Mouse (Mus musculus) C3H10T1/2 (cell line): ENCODE data around the gene Galr3. TPM values are rescaled to one million over a fixed set of nuclear protein-coding genes. Genes with fewer than 3 reads are reported as not detected.

Experiments
- polyA plus RNA-seq, 2 experiments: library from polyadenylated mRNA; unstranded; fragments of >200 nt; fragmentation: generic; extraction: Trizol; gene quantifications; one replicate each; pipeline ENCODE4 v1.2.1; 2012; ENCODE audit warnings: missing spikeins in 2 of 2

Galr3 gene
- polyA plus RNA-seq, result under 1 TPM in 1 of 2 experiments, not detected in 1; 0.27 TPM

DNA sequence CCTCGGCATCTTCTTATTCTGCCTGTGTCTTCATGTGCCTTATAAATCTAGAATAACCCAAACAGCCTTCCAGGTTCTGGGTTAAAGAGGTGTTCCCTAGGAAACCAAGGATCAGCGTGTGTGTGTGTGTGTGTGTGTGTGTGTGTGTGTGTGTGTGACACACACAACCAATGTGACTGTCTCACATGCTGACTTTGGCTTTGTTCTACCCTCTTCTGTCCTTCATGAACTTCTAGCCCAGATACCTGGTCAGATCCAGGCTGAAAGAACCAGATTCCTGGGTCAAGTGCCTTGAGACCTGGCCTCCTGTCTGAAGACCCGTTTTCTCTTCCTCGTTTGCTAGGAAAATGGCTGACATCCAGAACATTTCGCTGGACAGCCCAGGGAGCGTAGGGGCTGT is at the start of gene Galr3:
TSS of gene Galr3 (plus strand) at position 301 of the 400 bp plus-strand sequence.

DNA sequence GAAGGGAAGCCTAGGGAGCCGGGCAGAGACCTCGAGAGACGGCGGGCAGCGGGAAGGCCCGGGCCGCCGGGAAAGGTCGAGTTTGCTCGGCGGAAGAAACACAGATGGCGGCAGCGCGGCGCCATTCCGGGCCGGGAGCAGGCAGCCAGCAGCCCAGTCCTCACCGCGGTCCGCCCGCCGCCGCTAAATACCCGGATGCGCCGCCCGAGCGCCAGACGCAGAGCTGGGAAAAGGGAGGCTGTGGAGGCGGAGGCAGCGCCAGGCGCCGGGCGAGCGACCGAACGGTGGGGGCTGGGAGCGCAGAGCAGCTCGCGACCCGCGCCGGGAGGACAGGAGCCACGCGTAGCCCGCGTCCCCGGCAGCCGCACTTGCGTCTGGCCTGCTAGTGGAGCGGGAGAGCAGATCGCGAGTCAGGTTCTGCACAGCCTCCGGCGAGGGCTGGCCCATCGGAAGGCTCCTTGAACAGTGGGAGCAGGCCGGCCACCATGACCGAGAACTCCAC is 13.4 kb upstream of the Galr3 start, which contains the start of gene H1f0:
TSS of gene H1f0 (plus strand) at position 214 of the 502 bp plus-strand sequence.

GRCm38 (mm10) chr15:79062376-79063159 is 20.9 kb downstream of the Galr3 start, which contains the start of gene Ankrd54:
Gene Ankrd54, minus strand, starts transcription at chr15:79062893.

GRCm38 (mm10) chr15:79074913-79075532 is 33.3 kb downstream of the Galr3 start, which contains the start of gene Eif3l:
Gene Eif3l, plus strand, starts transcription at chr15:79075179.

Other genes with a start within 250 kb of the Galr3 start
- under 1 TPM; 0.21 to 0.37 TPM for gene Card10, start 238.8 kb upstream of the Galr3 start, polyA plus RNA-seq
- gene Cdc42ep1, start 199.3 kb upstream of the Galr3 start, polyA plus RNA-seq, result 100 to 1,000 TPM in 1 of 2 experiments, 10 to 100 TPM in 1; 31.8 to 120 TPM
- 10 to 100 TPM in 1 of 2 experiments, 1 to 10 TPM in 1; 1.3 to 43.8 TPM for gene Lgals2, start 186.4 kb upstream of the Galr3 start, polyA plus RNA-seq
- 10 to 100 TPM; 60.0 to 88.8 TPM for gene Gga1, start 164.7 kb upstream of the Galr3 start, polyA plus RNA-seq
- under 1 TPM; 0.06 to 0.17 TPM for gene Gm49510, start 142.2 kb upstream of the Galr3 start, polyA plus RNA-seq
- gene Sh3bp1, start 142.1 kb upstream of the Galr3 start, polyA plus RNA-seq, result 10 to 100 TPM; 21.2 to 57.1 TPM
- gene Pdxp, start 128.0 kb upstream of the Galr3 start, polyA plus RNA-seq, result 10 to 100 TPM; 12.1 to 16.9 TPM
- gene Lgals1, start 115.2 kb upstream of the Galr3 start, polyA plus RNA-seq, result over 10,000 TPM; 13,335 to 36,255 TPM
- gene Nol12, start 107.0 kb upstream of the Galr3 start, polyA plus RNA-seq, result 100 to 1,000 TPM; 115 to 191 TPM
- gene Triobp, start 94.2 kb upstream of the Galr3 start, polyA plus RNA-seq, result 100 to 1,000 TPM in 1 of 2 experiments, 10 to 100 TPM in 1; 52.2 to 216 TPM
- 100 to 1,000 TPM; 112 to 459 TPM for gene H1f0, start 13.4 kb upstream of the Galr3 start, polyA plus RNA-seq
- gene Ankrd54, start 21.0 kb downstream of the Galr3 start, polyA plus RNA-seq, result 10 to 100 TPM; 48.3 to 48.9 TPM
- 100 to 1,000 TPM; 288 to 344 TPM for gene Eif3l, start 33.3 kb downstream of the Galr3 start, polyA plus RNA-seq
- 10 to 100 TPM in 1 of 2 experiments, 1 to 10 TPM in 1; 4.5 to 14.4 TPM for gene Micall1, start 67.0 kb downstream of the Galr3 start, polyA plus RNA-seq
- 100 to 1,000 TPM; 386 to 720 TPM for gene Polr2f, start 99.1 kb downstream of the Galr3 start, polyA plus RNA-seq
- 10 to 100 TPM in 1 of 2 experiments, 1 to 10 TPM in 1; 7.6 to 28.9 TPM for gene 1700088E04Rik, start 99.4 kb downstream of the Galr3 start, polyA plus RNA-seq
- under 1 TPM in 1 of 2 experiments, not detected in 1; 0.02 TPM for gene Sox10, start 123.4 kb downstream of the Galr3 start, polyA plus RNA-seq
- 10 to 100 TPM in 1 of 2 experiments, 1 to 10 TPM in 1; 6.2 to 32.0 TPM for gene Pick1, start 187.3 kb downstream of the Galr3 start, polyA plus RNA-seq
- under 1 TPM in 1 of 2 experiments, not detected in 1; 0.14 TPM for gene Gm49486, start 187.5 kb downstream of the Galr3 start, polyA plus RNA-seq
- gene Slc16a8, start 212.9 kb downstream of the Galr3 start, polyA plus RNA-seq, result under 1 TPM; 0.01 to 0.35 TPM
- gene Baiap2l2, start 243.7 kb downstream of the Galr3 start, polyA plus RNA-seq, result under 1 TPM in 1 of 2 experiments, not detected in 1; 0.13 TPM